Mouse (Mus musculus) hindbrain, postnatal 0 days (tissue): ENCODE measurements around the gene Ppp1r14c. TPM values are rescaled to one million over a fixed set of nuclear protein-coding genes. Genes with fewer than 3 reads are reported as not detected.

ENCODE experiments used
- ATAC-seq: fragments of 200-750 bp; cut with Nextera tagmentation; 2 replicates; pipeline ENCODE4 v1.8.0; 2017; ENCODE audit warnings: mild to moderate bottlenecking, moderate TSS enrichment, moderate library complexity
- DNase-seq: peaks from one replicate; pipeline ENCODE4 v3.0.0-alpha.2; 2015; ENCODE audit warnings: low spot score
- H3K27ac ChIP-seq: fragments of 300-500 bp; sonication (generic); 2 replicates; pipeline ENCODE4 v1.5.1; 2014; ENCODE audit warnings: mild to moderate bottlenecking
- H3K27me3 ChIP-seq: fragments of 300-500 bp; sonication (generic); 2 replicates; pipeline ENCODE4 v1.6.1; 2014; ENCODE audit warnings: low read length, mixed read lengths; ENCODE audit not compliant: insufficient read depth
- H3K36me3 ChIP-seq: fragments of 300-500 bp; sonication (generic); 2 replicates; pipeline ENCODE4 v1.6.1; 2014; ENCODE audit warnings: low read length, mixed read lengths; ENCODE audit not compliant: insufficient read depth
- H3K4me1 ChIP-seq: fragments of 300-500 bp; sonication (generic); 2 replicates; pipeline ENCODE4 v1.6.1; 2014; ENCODE audit warnings: antibody characterized with exemption, low read length, mixed read lengths; ENCODE audit not compliant: insufficient read depth
- H3K4me2 ChIP-seq: fragments of 300-500 bp; sonication (generic); 2 replicates; pipeline ENCODE4 v1.6.1; 2014; ENCODE audit warnings: low read depth, mild to moderate bottlenecking, low read length, moderate library complexity, mixed read lengths
- H3K4me3 ChIP-seq: fragments of 300-500 bp; sonication (generic); 2 replicates; pipeline ENCODE4 v1.5.1; 2014; ENCODE audit warnings: low read length
- H3K9ac ChIP-seq: fragments of 300-500 bp; sonication (generic); replicated peaks from 2 replicates; pipeline ENCODE4 v1.6.1; 2014; ENCODE audit warnings: mild to moderate bottlenecking, low read length, moderate library complexity, mixed read lengths
- H3K9me3 ChIP-seq: fragments of 300-500 bp; sonication (generic); 2 replicates; pipeline ENCODE4 v1.6.1; 2016; ENCODE audit warnings: low read length, mixed read lengths
- CTCF ChIP-seq: IDR thresholded peaks from 2 replicates; pipeline ENCODE4 v1.5.1; 2016; ENCODE audit warnings: antibody characterized with exemption, control low read depth, low read depth
- WGBS: fragments of 180-500 bp; shearing (Covaris S2); extraction: QIAGEN DNeasy Blood & Tissue Kit; methylation state at CpG from one replicate; pipeline ENCODE4 v1.1.7; 2014; 5-methylcytosine and 5-hydroxymethylcytosine counted together
- microRNA-seq, 2 experiments: library from miRNA; unstranded; fragments of <30 nt; microRNA quantifications; one replicate each; pipeline ENCODE4; 2016
- polyA plus RNA-seq: library from polyadenylated mRNA; unstranded; fragments of >200 nt; fragmentation: Nextera tagmentation; extraction: Ambion mirVana; gene quantifications from 2 replicates; pipeline ENCODE4 v1.2.1, GENCODE M21; 2015
- total RNA-seq: library from RNA; depleted of rRNA; stranded (reverse); fragments of >200 nt; gene quantifications from 2 replicates; pipeline ENCODE4 v1.2.3, GENCODE M21; 2014; rRNA removed

Ppp1r14c gene
- total and polyA plus RNA-seq, 2 experiments from 2014 or later, result 83.1 to 93.7 TPM

DNA sequence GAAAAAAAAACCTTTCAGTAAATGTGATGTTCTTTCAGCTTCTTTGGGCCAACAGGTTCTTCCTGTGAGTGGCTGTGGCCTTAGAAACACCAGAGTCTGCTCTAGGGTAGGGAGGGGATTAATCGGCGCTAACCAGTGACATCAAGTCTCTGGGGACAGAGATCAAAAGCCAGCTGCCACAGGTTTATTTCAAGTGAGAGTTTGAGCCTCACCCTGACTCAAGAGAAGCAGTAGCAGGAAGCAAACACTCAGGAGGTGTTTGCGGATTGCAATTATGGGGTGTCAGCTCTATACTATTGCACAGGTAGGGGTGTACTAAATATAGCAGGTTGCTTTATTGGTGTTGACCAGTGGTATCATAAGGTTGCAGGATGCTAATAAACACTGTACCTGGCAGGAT lies 144.6 kb downstream of the Ppp1r14c start:
- H3K4me1 ChIP-seq, result peaks cover 10% of the 10 kb centered on the region; the same call in 1 of the 2 replicates
- 68% methylated on average over 3 of the region's 3 CpGs for WGBS
- no peak overlapping the region for H3K9ac ChIP-seq
- ATAC-seq (no peak), DNase-seq (no peak)
- TF ChIP-seq CTCF, result no peak
- H3K4me3 ChIP-seq, result no peak overlapping the region
- H3K27ac ChIP-seq, result no peak overlapping the region
- H3K27me3 ChIP-seq, result no peaks in the 10 kb centered on the region
- no peak overlapping the region for H3K4me2 ChIP-seq
- H3K9me3 ChIP-seq, result no peaks in the 10 kb centered on the region
- no peaks in the 10 kb centered on the region for H3K36me3 ChIP-seq

DNA sequence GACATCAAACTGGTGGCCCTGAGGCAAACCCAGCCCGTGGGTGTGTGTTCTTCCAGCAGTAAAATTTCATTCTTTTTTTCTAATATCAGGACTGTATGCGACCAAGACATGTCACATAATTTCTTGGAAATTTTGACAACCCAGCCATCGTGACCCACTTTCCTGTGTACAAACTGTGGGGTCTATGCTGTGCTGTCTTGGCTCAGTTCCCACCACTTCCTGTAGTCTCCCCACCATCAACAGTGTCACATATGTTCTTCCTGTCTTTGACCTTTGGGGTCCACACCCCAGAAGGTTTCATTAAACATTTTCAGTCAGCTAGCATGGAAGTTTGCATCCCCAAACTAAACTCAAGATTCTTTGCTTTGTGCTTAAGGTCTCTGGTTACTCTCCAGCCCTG lies 145.5 kb downstream of the Ppp1r14c start:
- DNase-seq (no peak), ATAC-seq (no peak)
- 71% methylated on average over 3 of the region's 3 CpGs for WGBS
- H3K4me1 ChIP-seq, result peaks cover 10% of the 10 kb centered on the region; the same call in 1 of the 2 replicates
- H3K27me3 ChIP-seq, result no peaks in the 10 kb centered on the region
- TF ChIP-seq CTCF, result no peak
- H3K36me3 ChIP-seq, result no peaks in the 10 kb centered on the region
- no peak overlapping the region for H3K4me2 ChIP-seq
- H3K4me3 ChIP-seq, result no peak overlapping the region
- no peaks in the 10 kb centered on the region for H3K9me3 ChIP-seq
- H3K27ac ChIP-seq, result no peak overlapping the region
- no peak overlapping the region for H3K9ac ChIP-seq

DNA sequence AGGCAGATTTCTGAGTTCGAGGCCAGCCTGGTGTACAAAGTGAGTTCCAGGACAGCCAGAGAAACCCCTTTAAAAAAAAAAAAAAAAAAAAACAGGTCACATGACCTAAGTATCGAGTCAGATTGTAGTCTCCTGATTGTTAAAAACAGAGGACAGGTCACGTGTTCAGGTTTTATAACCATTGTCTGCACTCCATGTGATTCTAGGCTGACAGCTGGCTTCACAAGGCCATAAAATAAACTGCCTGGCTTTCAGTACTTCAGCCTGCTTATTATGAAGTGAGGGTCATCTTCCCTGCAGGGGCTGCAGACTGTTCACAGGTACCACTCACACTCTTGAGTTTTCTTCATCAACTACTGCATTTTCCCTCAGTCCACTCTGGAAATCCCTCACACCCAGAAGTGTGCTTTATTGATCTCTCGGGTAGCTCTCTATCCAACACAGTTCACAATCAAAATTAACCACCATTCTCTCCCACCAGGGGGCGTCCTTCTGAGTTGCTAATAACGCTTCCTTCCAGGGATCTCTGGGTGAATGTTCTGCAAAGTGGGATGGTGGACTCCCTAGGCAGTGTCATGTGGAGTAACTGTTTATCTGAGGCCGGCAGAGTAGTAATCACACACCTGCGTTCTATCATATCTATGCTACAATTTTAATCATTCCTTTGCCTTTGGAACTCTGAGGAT lies 146.9 kb downstream of the Ppp1r14c start:
- WGBS, result 74% methylated on average over 8 of the region's 8 CpGs
- peaks cover 10% of the 10 kb centered on the region; the same call in 1 of the 2 replicates for H3K4me1 ChIP-seq
- no peak overlapping the region for H3K27ac ChIP-seq
- no peak overlapping the region for H3K4me3 ChIP-seq
- H3K9me3 ChIP-seq, result no peaks in the 10 kb centered on the region
- no peak overlapping the region for H3K9ac ChIP-seq
- DNase-seq, result no peak
- no peaks in the 10 kb centered on the region for H3K27me3 ChIP-seq
- peak; percentile 45 for TF ChIP-seq CTCF
- no peak overlapping the region for H3K4me2 ChIP-seq
- no peak for ATAC-seq
- H3K36me3 ChIP-seq, result no peaks in the 10 kb centered on the region

DNA sequence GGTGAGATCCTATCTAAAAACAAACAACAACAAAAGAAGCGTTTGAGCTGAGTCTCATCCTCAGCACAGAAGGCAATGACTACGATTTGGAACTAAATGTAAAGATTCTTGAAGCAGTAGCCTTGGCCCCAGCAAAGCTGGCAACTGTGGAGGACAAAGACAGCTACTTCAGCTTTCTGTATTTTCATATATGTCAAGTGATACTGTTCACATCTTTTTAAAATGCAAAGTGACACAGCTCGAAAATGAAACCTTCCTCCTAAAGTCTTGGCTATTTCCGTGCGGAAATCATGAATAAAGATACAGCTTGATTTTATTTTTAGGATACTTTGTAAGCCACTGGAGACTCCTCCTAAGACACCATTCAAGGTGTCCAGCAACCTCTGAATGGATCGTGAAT lies 148.1 kb downstream of the Ppp1r14c start:
- no peak overlapping the region for H3K4me2 ChIP-seq
- WGBS, result 76% methylated on average over 6 of the region's 6 CpGs
- H3K9me3 ChIP-seq, result no peaks in the 10 kb centered on the region
- peaks cover 10% of the 10 kb centered on the region; the same call in 1 of the 2 replicates for H3K4me1 ChIP-seq
- ATAC-seq, result no peak
- DNase-seq, result no peak
- H3K27ac ChIP-seq, result no peak overlapping the region
- no peaks in the 10 kb centered on the region for H3K36me3 ChIP-seq
- no peaks in the 10 kb centered on the region for H3K27me3 ChIP-seq
- no peak overlapping the region for H3K9ac ChIP-seq
- no peak for TF ChIP-seq CTCF
- H3K4me3 ChIP-seq, result no peak overlapping the region

Small RNA genes lying within 50 kb of the gene (microRNA-seq; reads per million reads assigned to microRNA genes)
- gene Gm24482, result 0 reads per million in 2 experiments

Other genes with a start within 250 kb of the Ppp1r14c start
- gene H60c, start 98.3 kb upstream of the Ppp1r14c start, total RNA-seq, result not detected in 2 replicates
- gene H60c, start 98.3 kb upstream of the Ppp1r14c start, polyA plus RNA-seq, result not detected in 2 replicates
- 0.32 and 0.47 TPM in 2 replicates for gene Iyd, start 174.2 kb downstream of the Ppp1r14c start, total RNA-seq
- gene Iyd, start 174.2 kb downstream of the Ppp1r14c start, polyA plus RNA-seq, result 0.76 and 0.81 TPM in 2 replicates